Mouse (Mus musculus) small intestine, adult 2 months (tissue): ENCODE measurements at regions not wholly inside any gene's neighbourhood (a gene's known extent, or its start where the extent isn't known, plus 50 kb on each side); places are given as distances from the start of the nearest gene placed in this dataset.

ENCODE experiments used
- CTCF ChIP-seq: fragments of 200-500 bp; IDR thresholded peaks from 2 replicates; pipeline ENCODE4 v1.5.1; 2012; ENCODE audit warnings: low read depth, mild to moderate bottlenecking, control low read depth, inconsistent platforms, low read length, moderate library complexity, mixed read lengths; ENCODE audit not compliant: insufficient replicate concordance, insufficient read length; ENCODE audit errors: extremely low read depth
- POLR2A ChIP-seq: fragments of 200-500 bp; IDR thresholded peaks from 2 replicates; pipeline ENCODE4 v1.6.1; 2012; ENCODE audit warnings: low read depth, mild to moderate bottlenecking, control low read depth, inconsistent platforms, low read length, moderate library complexity

DNA sequence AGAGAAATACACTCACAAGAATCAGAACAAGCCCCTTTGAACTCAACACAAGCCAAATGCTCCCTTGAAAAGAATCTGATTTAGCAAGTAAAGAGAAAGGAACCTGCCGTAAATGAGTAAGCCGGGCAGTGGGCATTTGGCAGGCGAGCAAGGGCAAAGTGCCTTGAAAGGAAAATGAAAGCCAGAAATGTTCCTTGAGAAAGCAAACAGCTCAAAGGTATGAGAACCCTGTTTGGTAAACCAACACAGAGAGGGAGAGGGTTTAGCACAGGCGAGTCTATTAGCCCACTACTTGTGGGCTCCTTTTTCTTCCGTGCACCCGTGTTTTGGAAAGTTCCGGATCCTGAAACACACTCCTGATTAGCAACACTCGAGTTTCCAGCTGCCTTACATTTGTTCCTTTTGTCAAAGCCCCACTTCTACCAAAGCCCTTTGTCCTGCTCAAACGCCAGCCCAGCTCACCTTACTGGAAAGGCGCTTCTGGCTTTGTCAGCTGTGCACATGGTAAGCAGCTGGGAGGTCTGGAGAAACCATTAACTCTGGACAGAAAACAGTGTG, 197.5 kb upstream of the Smim15 start:
- no peak for TF ChIP-seq POLR2A
- TF ChIP-seq CTCF, result no peak
